Mouse (Mus musculus): ENCODE data around the gene Tmem131l. TPM values are rescaled to one million over a fixed set of nuclear protein-coding genes. Genes with fewer than 3 reads are reported as not detected.
A peak's percentile ranks its signal among the peaks of the same experiment; 100 is the strongest.

The Tmem131l gene
- polyA plus RNA-seq, 1 experiment from 2014 or later, result 87.7 TPM

GRCm38 (mm10) chr3:83982821-83983220 is 57.2 kb downstream of the Tmem131l start:
- ATAC-seq (ENCODE audit: insufficient read depth, low FRiP score, low TSS enrichment) (no peak), DNase-seq (ENCODE audit: low spot score) (no peak)
- Histone ChIP-seq H3K4me1 (ENCODE audit: control insufficient read depth, insufficient read depth, low read length) (peaks cover 49% of the 10 kb centered on the region), H3K4me2 (ENCODE audit: low read depth) (no peak overlapping the region), H3K9ac (ENCODE audit: low read length) (no peak overlapping the region), H3K27me3 (ENCODE audit: control insufficient read depth, insufficient read depth, low read length) (no peaks in the 10 kb centered on the region), H3K4me3 (ENCODE audit: low read depth, low read length) (no peak overlapping the region), H3K36me3 (ENCODE audit: control insufficient read depth, insufficient read depth, low read length) (no peaks in the 10 kb centered on the region), H3K27ac (ENCODE audit: low read depth, low read length) (no peak overlapping the region), H3K9me3 (ENCODE audit: control insufficient read depth, low read length) (no peaks in the 10 kb centered on the region)
- 70% methylated on average over 4 of the region's 4 CpGs for WGBS

- peaks cover 36% of the 10 kb centered on the region for H3K4me1 ChIP-seq (ENCODE audit: control insufficient read depth, insufficient read depth, low read length)
- no peak overlapping the region for H3K4me2 ChIP-seq (ENCODE audit: low read depth)
- peak overlapping the region; percentile 35; the same call in 1 of the 2 replicates for H3K9ac ChIP-seq (ENCODE audit: low read length)
- no peaks in the 10 kb centered on the region for H3K36me3 ChIP-seq (ENCODE audit: control insufficient read depth, insufficient read depth, low read length)
- H3K9me3 ChIP-seq (ENCODE audit: control insufficient read depth, low read length), result no peaks in the 10 kb centered on the region
- H3K27me3 ChIP-seq (ENCODE audit: control insufficient read depth, insufficient read depth, low read length), result no peaks in the 10 kb centered on the region
- ATAC-seq (ENCODE audit: insufficient read depth, low FRiP score, low TSS enrichment), result peak; percentile 97
- H3K4me3 ChIP-seq (ENCODE audit: low read depth, low read length), result no peak overlapping the region
- WGBS, result 7% methylated on average over 6 of the region's 6 CpGs
- peak overlapping the region; percentile 86 for H3K27ac ChIP-seq (ENCODE audit: low read depth, low read length)
- peak; percentile 84 for DNase-seq (ENCODE audit: low spot score)
Measured at GRCm38 (mm10) chr3:83980231-83980872, 59.6 kb downstream of the Tmem131l start.

GRCm38 (mm10) chr3:83978497-83979410 is 61.2 kb downstream of the Tmem131l start:
- Histone ChIP-seq H3K27ac (ENCODE audit: low read depth, low read length) (no peak overlapping the region), H3K9ac (ENCODE audit: low read length) (no peak overlapping the region), H3K4me2 (ENCODE audit: low read depth) (no peak overlapping the region), H3K9me3 (ENCODE audit: control insufficient read depth, low read length) (no peaks in the 10 kb centered on the region), H3K27me3 (ENCODE audit: control insufficient read depth, insufficient read depth, low read length) (no peaks in the 10 kb centered on the region), H3K4me3 (ENCODE audit: low read depth, low read length) (no peak overlapping the region), H3K4me1 (ENCODE audit: control insufficient read depth, insufficient read depth, low read length) (peaks cover 31% of the 10 kb centered on the region), H3K36me3 (ENCODE audit: control insufficient read depth, insufficient read depth, low read length) (no peaks in the 10 kb centered on the region)
- no peak for ATAC-seq (ENCODE audit: insufficient read depth, low FRiP score, low TSS enrichment)
- 85% methylated on average over 4 of the region's 4 CpGs for WGBS
- no peak for DNase-seq (ENCODE audit: low spot score)

- no peak overlapping the region for H3K4me3 ChIP-seq (ENCODE audit: low read depth, low read length)
- no peaks in the 10 kb centered on the region for H3K36me3 ChIP-seq (ENCODE audit: control insufficient read depth, insufficient read depth, low read length)
- 80% methylated on average over 3 of the region's 3 CpGs for WGBS
- no peak overlapping the region for H3K9ac ChIP-seq (ENCODE audit: low read length)
- H3K27ac ChIP-seq (ENCODE audit: low read depth, low read length), result no peak overlapping the region
- H3K27me3 ChIP-seq (ENCODE audit: control insufficient read depth, insufficient read depth, low read length), result no peaks in the 10 kb centered on the region
- ATAC-seq (ENCODE audit: insufficient read depth, low FRiP score, low TSS enrichment) (no peak), DNase-seq (ENCODE audit: low spot score) (no peak)
- peaks cover 31% of the 10 kb centered on the region for H3K4me1 ChIP-seq (ENCODE audit: control insufficient read depth, insufficient read depth, low read length)
- no peaks in the 10 kb centered on the region for H3K9me3 ChIP-seq (ENCODE audit: control insufficient read depth, low read length)
- no peak overlapping the region for H3K4me2 ChIP-seq (ENCODE audit: low read depth)
Measured at GRCm38 (mm10) chr3:83977817-83978216, 62.2 kb downstream of the Tmem131l start.

- peaks cover 32% of the 10 kb centered on the region for H3K4me1 ChIP-seq (ENCODE audit: control insufficient read depth, insufficient read depth, low read length)
Measured at GRCm38 (mm10) chr3:83976161-83976560, 63.8 kb downstream of the Tmem131l start.

GRCm38 (mm10) chr3:83973339-83973738 is 66.6 kb downstream of the Tmem131l start:
- Histone ChIP-seq H3K4me2 (ENCODE audit: low read depth) (no peak overlapping the region), H3K9me3 (ENCODE audit: control insufficient read depth, low read length) (no peaks in the 10 kb centered on the region), H3K27ac (ENCODE audit: low read depth, low read length) (no peak overlapping the region), H3K9ac (ENCODE audit: low read length) (no peak overlapping the region), H3K4me1 (ENCODE audit: control insufficient read depth, insufficient read depth, low read length) (peaks cover 14% of the 10 kb centered on the region), H3K27me3 (ENCODE audit: control insufficient read depth, insufficient read depth, low read length) (no peaks in the 10 kb centered on the region), H3K4me3 (ENCODE audit: low read depth, low read length) (no peak overlapping the region), H3K36me3 (ENCODE audit: control insufficient read depth, insufficient read depth, low read length) (no peaks in the 10 kb centered on the region)
- 66% methylated on average over 2 of the region's 2 CpGs for WGBS
- ATAC-seq (ENCODE audit: insufficient read depth, low FRiP score, low TSS enrichment) (no peak), DNase-seq (ENCODE audit: low spot score) (no peak)

More at GRCm38 (mm10) chr3:83976161-83976560, 63.8 kb downstream of the Tmem131l start:
- DNase-seq (ENCODE audit: low spot score), result no peak
- WGBS, result 77% methylated on average over 3 of the region's 3 CpGs
- Histone ChIP-seq H3K27me3 (ENCODE audit: control insufficient read depth, insufficient read depth, low read length) (no peaks in the 10 kb centered on the region), H3K4me2 (ENCODE audit: low read depth) (no peak overlapping the region), H3K9ac (ENCODE audit: low read length) (no peak overlapping the region), H3K4me3 (ENCODE audit: low read depth, low read length) (no peak overlapping the region), H3K36me3 (ENCODE audit: control insufficient read depth, insufficient read depth, low read length) (no peaks in the 10 kb centered on the region), H3K9me3 (ENCODE audit: control insufficient read depth, low read length) (no peaks in the 10 kb centered on the region), H3K27ac (ENCODE audit: low read depth, low read length) (no peak overlapping the region)
- ATAC-seq (ENCODE audit: insufficient read depth, low FRiP score, low TSS enrichment), result no peak

GRCm38 (mm10) chr3:83970629-83971028 is 69.3 kb downstream of the Tmem131l start:
- Histone ChIP-seq H3K4me1 (ENCODE audit: control insufficient read depth, insufficient read depth, low read length) (peaks cover 15% of the 10 kb centered on the region), H3K4me3 (ENCODE audit: low read depth, low read length) (no peak overlapping the region), H3K36me3 (ENCODE audit: control insufficient read depth, insufficient read depth, low read length) (no peaks in the 10 kb centered on the region), H3K27me3 (ENCODE audit: control insufficient read depth, insufficient read depth, low read length) (no peaks in the 10 kb centered on the region), H3K9me3 (ENCODE audit: control insufficient read depth, low read length) (no peaks in the 10 kb centered on the region), H3K4me2 (ENCODE audit: low read depth) (no peak overlapping the region), H3K9ac (ENCODE audit: low read length) (no peak overlapping the region), H3K27ac (ENCODE audit: low read depth, low read length) (no peak overlapping the region)
- 31% methylated on average over 1 of the region's 1 CpGs for WGBS
- ATAC-seq (ENCODE audit: insufficient read depth, low FRiP score, low TSS enrichment) (no peak), DNase-seq (ENCODE audit: low spot score) (no peak)

GRCm38 (mm10) chr3:83969081-83969480 is 70.9 kb downstream of the Tmem131l start:
- Histone ChIP-seq H3K27ac (ENCODE audit: low read depth, low read length) (no peak overlapping the region), H3K27me3 (ENCODE audit: control insufficient read depth, insufficient read depth, low read length) (no peaks in the 10 kb centered on the region), H3K36me3 (ENCODE audit: control insufficient read depth, insufficient read depth, low read length) (no peaks in the 10 kb centered on the region; the same call in 1 of the 2 replicates), H3K4me3 (ENCODE audit: low read depth, low read length) (no peak overlapping the region), H3K4me2 (ENCODE audit: low read depth) (no peak overlapping the region), H3K4me1 (ENCODE audit: control insufficient read depth, insufficient read depth, low read length) (peaks cover 15% of the 10 kb centered on the region), H3K9ac (ENCODE audit: low read length) (no peak overlapping the region), H3K9me3 (ENCODE audit: control insufficient read depth, low read length) (no peaks in the 10 kb centered on the region)
- ATAC-seq (ENCODE audit: insufficient read depth, low FRiP score, low TSS enrichment) (no peak), DNase-seq (ENCODE audit: low spot score) (no peak)
- 87% methylated on average over 4 of the region's 4 CpGs for WGBS

Measured in neural tube, embryonic 11.5 days (tissue).